Mouse (Mus musculus): ENCODE data around the gene Smarcad1. TPM values are rescaled to one million over a fixed set of nuclear protein-coding genes. Genes with fewer than 3 reads are reported as not detected.

Smarcad1 gene
- polyA plus RNA-seq, 1 experiment from 2014 or later: 101 TPM

GRCm38 (mm10) chr6:65153570-65153969 is 111.2 kb downstream of the Smarcad1 start:
- no peaks in the 10 kb centered on the region for H3K4me1 ChIP-seq (ENCODE audit: control insufficient read depth, insufficient read depth, low read length)
- DNase-seq (ENCODE audit: low spot score): no peak
- no peak overlapping the region for H3K4me3 ChIP-seq (ENCODE audit: low read depth, low read length)
- H3K9ac ChIP-seq (ENCODE audit: low read length): no peak overlapping the region
- no peaks in the 10 kb centered on the region for H3K27me3 ChIP-seq (replicated peaks; ENCODE audit: control insufficient read depth, insufficient read depth, low read length)
- no peaks in the 10 kb centered on the region for H3K36me3 ChIP-seq (ENCODE audit: control insufficient read depth, insufficient read depth, low read length)
- H3K4me2 ChIP-seq (ENCODE audit: low read length): no peak overlapping the region
- ATAC-seq: no peak
- H3K9me3 ChIP-seq (replicated peaks; ENCODE audit: control insufficient read depth, low read length): no peaks in the 10 kb centered on the region
- 80% methylated on average over 3 of the region's 3 CpGs for WGBS
- no peak overlapping the region for H3K27ac ChIP-seq (ENCODE audit: low read depth, low read length)

DNA sequence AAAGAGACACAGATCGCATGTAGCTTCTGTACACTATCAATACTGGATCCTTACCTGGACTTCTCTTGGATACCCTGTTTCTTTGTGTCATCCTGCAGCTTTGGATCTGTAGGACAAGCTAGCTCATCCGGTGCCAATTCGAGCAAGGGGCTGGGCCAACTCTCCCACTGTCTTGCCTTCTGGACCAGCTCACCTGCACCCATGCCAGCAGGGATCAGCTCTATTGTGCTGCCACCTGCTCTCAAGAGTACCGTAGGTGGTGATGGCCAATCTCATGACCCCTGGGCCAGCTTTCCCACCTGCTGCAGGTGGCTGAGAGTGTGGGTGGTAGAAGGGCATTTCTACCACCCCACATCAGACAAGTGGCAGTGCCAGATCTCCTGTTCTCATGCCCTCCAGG is 114.7 kb downstream of the Smarcad1 start:
- DNase-seq (ENCODE audit: low spot score): no peak
- Histone ChIP-seq H3K27ac (ENCODE audit: low read depth, low read length) (no peak overlapping the region), H3K9ac (ENCODE audit: low read length) (no peak overlapping the region)

DNA sequence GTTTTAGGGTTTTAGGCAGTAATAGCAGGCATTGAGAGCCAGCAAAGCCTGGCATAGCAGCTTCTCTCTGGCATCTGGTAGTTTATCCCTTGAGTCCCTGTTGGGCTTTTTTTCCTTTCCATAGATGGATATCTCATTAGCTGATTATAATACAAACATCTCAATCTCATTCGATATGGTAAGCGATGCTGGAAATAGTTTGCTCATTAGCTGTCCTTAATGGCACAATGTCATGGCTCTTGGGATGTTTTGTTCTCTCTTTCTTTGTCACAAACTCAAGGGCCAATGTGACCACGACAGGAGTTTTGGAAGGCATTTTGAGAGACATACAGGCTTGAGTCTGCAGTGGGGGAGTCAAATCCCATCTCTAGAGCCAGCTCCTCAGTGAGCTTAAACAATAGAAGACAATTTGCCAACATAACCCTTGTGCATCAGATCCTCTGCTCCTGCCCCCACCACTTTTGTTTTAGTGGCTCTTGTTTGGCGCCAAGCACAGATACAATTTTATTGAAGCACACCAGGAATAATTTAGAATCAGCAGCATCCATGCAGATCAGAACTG is 117.1 kb downstream of the Smarcad1 start:
- Histone ChIP-seq H3K9ac (ENCODE audit: low read length) (no peak overlapping the region), H3K27ac (ENCODE audit: low read depth, low read length) (no peak overlapping the region), H3K27me3 (replicated peaks; ENCODE audit: control insufficient read depth, insufficient read depth, low read length) (no peaks in the 10 kb centered on the region), H3K4me3 (ENCODE audit: low read depth, low read length) (no peak overlapping the region), H3K4me2 (ENCODE audit: low read length) (no peak overlapping the region), H3K9me3 (replicated peaks; ENCODE audit: control insufficient read depth, low read length) (no peaks in the 10 kb centered on the region), H3K36me3 (ENCODE audit: control insufficient read depth, insufficient read depth, low read length) (no peaks in the 10 kb centered on the region), H3K4me1 (ENCODE audit: control insufficient read depth, insufficient read depth, low read length) (no peaks in the 10 kb centered on the region)
- DNase-seq (ENCODE audit: low spot score) (peak; percentile 16), ATAC-seq (no peak)
- WGBS: 41% methylated on average over 4 of the region's 4 CpGs

More for the DNA sequence above, 114.7 kb downstream of the Smarcad1 start:
- Histone ChIP-seq H3K4me1 (ENCODE audit: control insufficient read depth, insufficient read depth, low read length) (no peaks in the 10 kb centered on the region), H3K4me2 (ENCODE audit: low read length) (no peak overlapping the region), H3K4me3 (ENCODE audit: low read depth, low read length) (no peak overlapping the region), H3K27me3 (replicated peaks; ENCODE audit: control insufficient read depth, insufficient read depth, low read length) (no peaks in the 10 kb centered on the region), H3K36me3 (ENCODE audit: control insufficient read depth, insufficient read depth, low read length) (no peaks in the 10 kb centered on the region), H3K9me3 (replicated peaks; ENCODE audit: control insufficient read depth, low read length) (no peaks in the 10 kb centered on the region)
- 93% methylated on average over 4 of the region's 4 CpGs for WGBS
- no peak for ATAC-seq

GRCm38 (mm10) chr6:65164137-65164536 is 121.8 kb downstream of the Smarcad1 start:
- ATAC-seq: no peak
- Histone ChIP-seq H3K9ac (ENCODE audit: low read length) (no peak overlapping the region), H3K27ac (ENCODE audit: low read depth, low read length) (no peak overlapping the region), H3K4me3 (ENCODE audit: low read depth, low read length) (no peak overlapping the region), H3K4me1 (ENCODE audit: control insufficient read depth, insufficient read depth, low read length) (no peaks in the 10 kb centered on the region), H3K9me3 (replicated peaks; ENCODE audit: control insufficient read depth, low read length) (no peaks in the 10 kb centered on the region), H3K36me3 (ENCODE audit: control insufficient read depth, insufficient read depth, low read length) (no peaks in the 10 kb centered on the region), H3K27me3 (replicated peaks; ENCODE audit: control insufficient read depth, insufficient read depth, low read length) (no peaks in the 10 kb centered on the region), H3K4me2 (ENCODE audit: low read length) (no peak overlapping the region)
- no peak for DNase-seq (ENCODE audit: low spot score)
- WGBS: 88% methylated on average over 6 of the region's 6 CpGs

DNA sequence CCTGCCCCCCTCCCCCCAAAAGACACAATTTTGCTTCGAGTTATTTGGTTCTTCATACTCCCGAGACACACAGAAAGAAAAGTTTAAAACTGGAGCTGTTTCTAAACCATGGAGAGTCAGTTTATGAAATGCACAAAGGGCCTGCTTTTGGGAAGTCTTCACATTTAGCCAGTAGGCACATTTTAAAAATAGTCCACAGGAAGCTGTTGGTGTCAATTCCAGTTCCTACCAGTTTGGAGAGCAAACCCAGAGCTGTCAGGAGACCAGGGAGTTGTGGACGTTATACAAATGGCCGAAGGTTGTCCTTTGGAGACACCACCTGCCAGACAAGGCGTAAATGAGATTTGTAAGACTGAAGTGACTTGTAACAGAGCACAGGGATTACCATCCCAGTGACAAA is 122.6 kb downstream of the Smarcad1 start:
- no peak for DNase-seq (ENCODE audit: low spot score)
- 76% methylated on average over 5 of the region's 5 CpGs for WGBS
- H3K4me1 ChIP-seq (ENCODE audit: control insufficient read depth, insufficient read depth, low read length): no peaks in the 10 kb centered on the region

More for the DNA sequence above, 122.6 kb downstream of the Smarcad1 start:
- H3K9ac ChIP-seq (ENCODE audit: low read length): no peak overlapping the region
- H3K9me3 ChIP-seq (replicated peaks; ENCODE audit: control insufficient read depth, low read length): no peaks in the 10 kb centered on the region
- no peak overlapping the region for H3K4me3 ChIP-seq (ENCODE audit: low read depth, low read length)
- ATAC-seq: no peak
- no peaks in the 10 kb centered on the region for H3K27me3 ChIP-seq (replicated peaks; ENCODE audit: control insufficient read depth, insufficient read depth, low read length)
- H3K4me2 ChIP-seq (ENCODE audit: low read length): no peak overlapping the region
- no peaks in the 10 kb centered on the region for H3K36me3 ChIP-seq (ENCODE audit: control insufficient read depth, insufficient read depth, low read length)
- no peak overlapping the region for H3K27ac ChIP-seq (ENCODE audit: low read depth, low read length)

Other genes with a start within 250 kb of the Smarcad1 start
- gene Hpgds, start 102.3 kb downstream of the Smarcad1 start, polyA plus RNA-seq (2014; fragmentation: Nextera tagmentation; extraction: Ambion mirVana): 2.8 and 3.9 TPM in 2 replicates